Mouse (Mus musculus): ENCODE measurements at regions not wholly inside any gene's neighbourhood (a gene's known extent, or its start where the extent isn't known, plus 50 kb on each side); places are given as distances from the start of the nearest gene placed in this dataset.

DNA sequence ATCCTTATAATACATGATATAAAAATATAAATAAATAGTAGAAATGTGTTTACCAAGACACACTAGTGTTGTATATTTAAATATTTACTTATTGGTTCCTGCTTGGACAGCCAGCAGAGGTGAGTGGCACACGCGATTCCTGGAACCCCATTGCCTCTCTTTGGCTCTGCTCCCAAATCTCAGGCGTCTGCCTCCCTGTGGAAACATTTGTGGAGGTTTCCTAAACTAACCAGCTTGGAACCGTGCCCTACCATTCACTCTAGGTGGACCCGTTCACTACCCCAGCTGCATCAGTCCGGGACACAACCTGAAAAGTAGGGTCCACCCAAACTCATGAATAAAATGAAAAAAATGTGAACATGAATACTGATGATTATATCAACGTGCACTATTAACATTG is 404.0 kb upstream of the Defb41 start:
- DNase-seq (ENCODE audit: low spot score in 2 of 2) = no peak

DNA sequence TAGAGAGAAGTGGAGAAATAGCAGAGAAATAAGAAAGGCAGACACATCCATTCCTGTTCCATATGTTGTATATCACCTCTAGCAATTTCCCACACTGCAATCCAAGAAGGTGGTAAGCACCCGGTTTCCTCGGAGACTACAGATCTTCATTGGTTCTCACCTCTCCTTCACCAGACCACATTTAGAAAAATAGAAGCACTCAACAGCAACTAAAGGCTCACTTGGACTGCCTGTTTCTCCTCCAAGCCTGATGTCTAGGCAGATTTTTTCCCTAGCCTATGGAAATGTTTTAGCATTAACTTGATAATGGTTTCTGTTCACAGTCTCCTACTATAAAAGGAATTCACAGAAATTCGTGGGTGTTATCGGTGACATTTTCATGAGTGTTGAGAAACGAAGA is 403.3 kb upstream of the Defb41 start:
- DNase-seq (ENCODE audit: low spot score in 2 of 2) = peak in 1 of 2 experiments; percentile 26

DNA sequence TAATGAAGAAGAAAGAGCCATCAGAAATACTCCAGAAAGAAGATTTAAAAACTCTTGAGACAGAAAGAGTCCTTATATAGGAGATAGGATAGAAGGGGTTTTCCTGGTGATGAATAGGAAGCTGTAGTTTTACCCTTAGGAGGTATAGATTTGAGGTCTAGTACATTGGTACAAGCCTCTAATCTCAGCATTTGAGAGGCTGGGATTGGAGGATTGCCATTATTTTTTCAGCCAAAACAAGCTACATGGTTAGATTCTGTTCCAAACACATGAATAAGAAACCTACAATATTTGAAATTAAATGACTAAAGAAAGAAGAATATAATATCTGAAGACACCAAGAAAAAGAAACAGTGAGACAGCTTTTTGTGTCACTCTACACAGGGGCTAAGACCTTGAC is 375.9 kb upstream of the Defb41 start:
- no peak for DNase-seq (ENCODE audit: low spot score in 2 of 2)

DNA sequence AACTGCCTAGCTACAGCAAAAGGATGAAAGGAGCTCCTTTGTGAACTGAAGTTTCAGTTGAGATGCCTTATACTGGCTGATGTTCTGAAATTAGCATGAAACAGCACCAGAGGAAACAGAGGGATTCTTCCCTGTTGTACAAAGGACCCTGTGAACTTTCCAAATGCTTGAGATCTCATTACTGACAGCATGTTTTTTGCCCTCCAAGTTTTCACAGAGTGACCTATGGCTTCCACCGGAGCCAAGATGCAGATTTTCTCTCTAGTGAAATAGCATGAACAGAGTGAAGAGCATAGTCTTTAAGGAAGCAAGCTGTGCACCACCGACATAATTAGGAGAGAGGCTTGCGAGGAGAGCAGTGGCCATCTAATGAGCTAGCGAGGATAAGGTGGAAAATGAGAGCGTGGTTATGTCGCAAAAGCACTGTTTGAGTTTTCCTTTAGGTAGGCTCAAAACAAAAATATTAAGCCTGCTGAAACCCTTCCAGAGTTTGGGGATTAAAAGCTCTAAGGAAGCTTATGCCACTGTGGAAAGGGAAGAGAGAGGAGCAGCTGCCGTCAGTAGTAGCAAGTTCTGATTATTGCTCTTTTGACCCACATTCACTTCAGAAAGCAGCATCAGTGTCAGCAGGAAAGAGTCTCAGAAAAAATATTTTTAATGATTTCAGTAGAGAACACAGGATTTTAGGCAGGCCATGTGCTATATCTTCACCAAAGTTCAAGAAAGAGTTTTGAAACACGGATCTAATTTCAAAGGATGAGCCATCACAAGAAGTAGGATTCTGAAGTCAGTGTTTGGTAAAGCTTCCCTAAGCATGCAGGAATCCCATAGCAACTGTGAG is 374.7 kb upstream of the Defb41 start:
- no peak for DNase-seq (ENCODE audit: low spot score in 2 of 2)

DNA sequence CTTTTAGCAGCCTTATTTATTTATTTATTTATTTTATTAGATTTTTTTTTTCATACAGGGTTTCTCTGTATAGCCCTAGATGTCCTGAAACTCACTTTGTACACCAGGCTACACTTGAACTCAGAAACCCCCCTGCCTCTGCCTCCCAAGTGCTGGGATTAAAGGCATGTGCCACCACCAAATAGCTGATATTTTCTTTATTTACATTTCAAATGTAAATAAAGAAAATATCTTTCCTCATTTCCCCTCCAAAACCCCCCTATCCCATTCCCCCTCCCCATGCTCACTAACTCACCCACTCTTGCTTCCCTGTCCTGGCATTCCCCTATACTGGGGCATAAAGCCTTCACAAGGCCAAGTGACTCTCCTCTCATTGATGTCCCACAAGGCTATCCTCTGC is 372.4 kb upstream of the Defb41 start:
- DNase-seq (ENCODE audit: low spot score in 2 of 2) = no peak

DNA sequence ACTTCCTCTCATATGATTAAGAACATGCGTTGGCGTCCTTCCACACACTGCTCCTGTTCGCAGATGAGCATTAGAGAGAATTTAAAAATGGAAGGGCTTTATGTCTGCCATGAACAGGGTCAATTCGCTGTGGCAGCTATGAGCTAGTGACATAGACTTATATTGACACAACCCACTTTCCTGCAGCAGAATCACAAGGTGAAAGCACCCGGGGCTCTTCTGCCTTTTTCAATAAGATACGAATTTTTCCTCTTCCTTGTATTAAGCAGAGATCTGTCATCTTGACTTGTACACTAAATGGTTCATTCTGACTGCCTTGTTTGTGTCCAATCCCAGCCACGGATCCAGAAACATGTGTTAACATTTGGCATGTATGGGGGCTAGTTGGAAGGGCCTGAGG is 345.3 kb upstream of the Defb41 start:
- no peak for DNase-seq (ENCODE audit: low spot score in 2 of 2)

DNA sequence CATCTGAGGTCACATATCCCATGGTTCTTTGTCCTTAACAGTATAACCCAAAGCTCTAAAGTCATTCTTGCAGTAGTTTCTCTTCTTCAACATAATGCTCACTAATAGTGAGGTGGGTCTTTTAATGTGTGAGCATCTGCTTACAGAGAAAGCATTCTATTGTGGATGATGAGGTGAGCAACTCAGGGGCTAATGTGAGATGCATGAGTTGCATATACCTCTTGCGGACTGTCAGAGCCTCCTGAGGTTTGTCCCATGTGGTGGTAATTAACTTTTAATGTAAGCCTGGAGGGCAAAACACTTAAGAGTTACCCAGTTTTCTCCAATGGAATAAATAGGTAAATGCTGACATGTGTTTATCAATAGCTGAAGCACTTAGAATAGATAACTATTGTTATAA is 334.9 kb upstream of the Defb41 start:
- no peak for DNase-seq (ENCODE audit: low spot score in 2 of 2)

DNA sequence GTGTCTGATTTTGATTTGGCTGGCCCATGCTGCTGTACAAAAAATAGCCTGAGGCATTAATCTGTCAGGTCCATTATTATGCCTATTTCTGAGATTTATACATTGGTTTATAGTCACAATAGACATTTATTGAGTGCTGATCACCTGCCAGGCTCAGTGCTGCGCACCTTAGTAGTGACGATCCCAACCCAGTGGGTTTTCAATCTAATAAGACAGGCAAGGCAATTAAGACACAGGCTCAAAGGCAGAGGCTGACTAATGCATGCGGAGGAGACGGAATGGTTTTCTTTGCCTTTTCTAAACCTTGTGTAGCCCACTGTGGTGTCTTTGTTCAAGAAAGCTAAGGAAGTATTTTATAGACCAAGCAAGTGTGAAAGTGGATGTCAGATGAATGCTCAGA is 334.0 kb upstream of the Defb41 start:
- no peak for DNase-seq (ENCODE audit: low spot score in 2 of 2)

DNA sequence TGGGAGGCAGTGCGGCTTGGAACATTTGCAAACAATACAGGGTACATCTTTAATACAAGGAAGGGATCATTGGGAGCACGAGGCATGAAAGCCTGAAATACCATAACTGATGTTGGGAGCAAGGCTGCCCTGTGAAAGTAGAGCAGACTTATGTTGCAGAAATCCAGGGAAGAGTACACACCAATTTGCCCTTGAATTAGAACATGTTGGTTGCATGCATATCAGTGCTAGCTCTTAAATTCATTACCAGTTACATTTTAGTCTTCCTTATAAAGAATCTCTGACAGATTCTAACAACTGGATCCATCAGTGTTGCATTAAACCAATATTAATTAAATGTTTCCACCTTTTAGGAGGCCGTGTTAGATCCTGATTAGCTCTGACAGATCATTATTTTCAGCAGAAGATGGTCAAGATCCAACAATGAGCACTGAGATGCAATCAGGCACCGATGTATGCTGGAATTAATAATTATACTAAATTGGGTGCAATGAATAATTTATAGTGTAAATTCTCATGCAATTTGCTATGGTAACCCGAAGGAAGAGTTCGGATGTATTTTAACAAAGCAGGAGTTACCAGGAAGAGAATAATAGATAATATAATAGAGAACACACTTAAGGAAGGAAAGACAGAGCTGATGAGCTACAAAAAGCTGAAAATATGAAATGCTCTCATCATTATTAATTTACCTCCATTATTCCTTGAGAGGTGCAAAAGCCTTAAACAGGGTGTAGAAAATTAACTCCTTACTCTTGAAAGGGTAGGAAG is 318.6 kb upstream of the Defb41 start:
- DNase-seq (ENCODE audit: low spot score in 2 of 2) = no peak

DNA sequence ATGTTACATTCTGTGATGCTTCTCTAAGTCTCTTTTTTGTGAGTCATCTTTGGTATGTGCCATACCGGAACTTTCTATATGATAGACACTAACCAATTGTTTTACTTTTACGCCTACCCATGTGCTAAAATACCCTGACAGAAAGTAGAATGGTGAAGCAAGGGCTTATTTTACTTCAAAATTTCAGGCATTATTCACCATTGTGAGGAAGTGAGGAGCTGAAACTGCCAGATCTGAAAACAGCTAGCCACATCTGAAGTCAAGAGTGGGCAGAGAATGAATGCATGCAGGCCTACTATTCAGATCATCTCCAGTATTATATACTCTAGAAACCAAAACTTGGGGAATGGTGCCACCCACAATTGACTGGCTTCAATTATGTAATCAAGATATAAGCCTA is 313.7 kb upstream of the Defb41 start:
- peak; percentile 7 to 11 for DNase-seq (ENCODE audit: low spot score in 2 of 2)

DNA sequence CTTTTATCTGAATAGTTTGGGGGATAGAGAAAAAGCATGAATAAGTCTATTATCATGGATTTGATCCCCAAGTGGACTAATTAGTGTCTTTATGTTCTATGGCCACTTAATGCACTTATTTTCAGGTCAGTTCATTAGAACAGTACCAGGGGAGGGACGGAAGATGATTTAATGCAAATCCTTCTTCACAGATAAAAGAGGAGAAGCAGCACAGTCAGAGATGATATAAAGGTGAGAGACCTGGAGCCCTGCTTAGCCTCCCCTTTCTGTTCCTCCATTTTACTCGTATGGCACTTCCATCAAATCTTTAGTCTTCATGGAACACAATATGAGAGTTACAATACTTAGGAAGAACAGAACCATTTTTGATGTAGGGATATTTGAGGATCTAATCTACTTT is 302.1 kb upstream of the Defb41 start:
- DNase-seq (ENCODE audit: low spot score in 2 of 2) = no peak

DNA sequence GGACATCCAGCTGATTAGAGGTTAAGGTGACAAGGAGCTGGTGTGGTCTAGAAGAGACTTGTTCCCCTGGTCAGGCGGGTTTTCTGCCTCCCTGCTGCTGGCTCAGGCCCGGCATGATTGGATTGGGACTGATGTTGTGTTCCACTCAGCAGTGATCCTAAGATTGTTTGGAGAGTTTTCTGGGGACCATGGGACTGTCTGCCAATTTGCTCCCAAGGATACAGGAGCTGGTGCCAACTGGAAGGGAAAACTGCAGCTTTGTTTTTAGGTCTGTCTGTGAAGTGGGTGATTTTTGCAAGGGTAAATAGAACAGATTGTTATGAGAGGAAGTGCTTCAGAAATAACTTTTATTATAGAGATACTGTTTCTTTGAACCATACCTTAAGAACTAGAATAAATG is 286.3 kb upstream of the Defb41 start:
- peak; percentile 3 for DNase-seq (ENCODE audit: low spot score in 2 of 2)

DNA sequence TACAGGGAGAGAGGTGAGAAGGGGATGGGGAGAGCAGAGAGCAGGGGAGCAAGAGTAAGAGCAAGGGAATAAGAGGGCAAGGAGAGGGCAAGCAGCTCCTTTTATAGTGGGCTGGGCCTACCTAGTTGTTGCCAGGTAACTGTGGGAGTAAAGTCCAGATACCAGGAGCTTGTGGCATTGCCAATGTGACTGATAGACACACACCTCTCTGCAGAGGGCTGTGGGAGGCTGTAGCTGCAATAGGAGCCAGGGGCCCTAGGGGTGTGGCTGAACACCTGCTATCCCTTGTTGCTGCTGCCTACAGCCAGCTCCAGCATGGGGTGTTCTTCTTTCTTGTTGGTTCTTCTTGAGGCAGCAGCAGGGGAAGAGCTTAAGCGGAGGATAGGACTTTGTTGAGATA is 266.8 kb upstream of the Defb41 start:
- DNase-seq (ENCODE audit: low spot score in 2 of 2) = no peak

DNA sequence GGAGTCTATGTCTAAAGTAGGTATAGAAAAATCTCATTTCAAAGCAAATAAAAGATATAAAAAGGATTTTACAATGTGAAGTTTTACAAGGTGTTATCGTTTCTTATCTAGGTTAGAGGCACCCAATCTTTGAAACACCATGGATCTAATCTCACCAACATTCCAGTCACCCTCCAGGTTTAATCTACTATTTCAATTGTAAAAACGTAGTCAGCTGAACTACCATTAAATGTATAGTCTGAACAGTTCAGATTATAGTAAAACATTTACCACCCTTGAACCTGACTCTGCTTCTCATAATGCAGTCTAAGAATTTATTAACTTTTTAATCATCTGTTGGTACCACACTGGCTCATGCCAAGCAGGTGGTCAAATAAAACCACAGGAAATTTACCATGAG is 259.5 kb upstream of the Defb41 start:
- DNase-seq (ENCODE audit: low spot score in 2 of 2) = no peak

DNA sequence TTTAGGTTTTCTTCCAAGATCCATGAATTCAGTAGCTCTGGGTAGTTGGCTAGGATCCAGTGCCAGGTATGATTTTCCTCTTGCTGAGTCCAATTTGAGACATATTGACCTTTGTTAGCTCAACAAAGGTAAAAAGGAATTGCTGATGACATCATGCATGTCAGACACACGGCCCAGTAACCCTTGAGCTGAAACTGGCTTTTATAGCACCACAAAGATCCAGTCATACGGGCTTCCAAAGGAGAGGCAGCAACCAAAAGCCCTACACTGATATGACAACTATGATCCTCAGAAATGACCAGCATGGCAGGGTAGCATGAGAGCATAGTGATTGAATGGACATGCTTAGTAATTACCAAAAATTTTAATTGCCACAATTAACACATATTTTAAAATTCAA is 258.0 kb upstream of the Defb41 start:
- DNase-seq (ENCODE audit: low spot score in 2 of 2) = no peak

DNA sequence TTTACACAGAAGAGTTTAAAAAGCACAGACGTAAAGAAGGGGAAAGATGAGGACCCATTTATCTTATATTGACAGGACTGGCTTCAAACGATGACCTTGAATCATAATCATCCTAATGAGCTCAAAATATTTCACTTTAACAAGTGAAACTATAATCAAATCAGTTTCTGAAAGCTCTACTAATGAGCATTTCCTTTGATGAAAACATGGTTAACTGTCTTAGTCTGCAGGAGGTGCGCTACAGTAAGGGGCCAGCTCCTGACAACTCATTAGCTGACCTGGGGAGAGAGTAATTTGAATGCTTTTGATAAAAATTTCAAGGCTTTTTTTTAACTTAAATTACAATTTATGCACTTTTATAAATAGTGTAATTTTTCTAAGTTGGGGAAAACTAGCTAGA is 247.8 kb upstream of the Defb41 start:
- no peak for DNase-seq (ENCODE audit: low spot score in 2 of 2)

DNA sequence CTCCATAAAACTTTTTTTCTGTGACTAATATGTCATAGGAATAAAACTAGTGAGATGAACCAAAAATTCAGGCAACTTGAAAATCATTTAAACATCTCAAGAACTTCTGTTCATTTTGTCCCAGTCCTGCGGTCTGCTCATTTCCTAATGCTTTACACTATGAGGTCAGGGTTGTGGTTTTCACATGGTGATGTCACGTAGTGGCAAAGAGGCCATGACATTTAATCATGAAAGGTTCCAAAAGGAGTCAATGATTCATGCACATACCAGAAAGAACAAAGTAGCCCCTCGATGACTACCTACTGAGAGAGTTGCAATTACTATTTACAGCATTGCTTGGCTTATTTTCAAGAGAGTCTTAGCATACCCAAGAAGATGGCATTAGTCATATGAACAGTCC is 233.6 kb upstream of the Defb41 start:
- DNase-seq (ENCODE audit: low spot score in 2 of 2) = no peak

DNA sequence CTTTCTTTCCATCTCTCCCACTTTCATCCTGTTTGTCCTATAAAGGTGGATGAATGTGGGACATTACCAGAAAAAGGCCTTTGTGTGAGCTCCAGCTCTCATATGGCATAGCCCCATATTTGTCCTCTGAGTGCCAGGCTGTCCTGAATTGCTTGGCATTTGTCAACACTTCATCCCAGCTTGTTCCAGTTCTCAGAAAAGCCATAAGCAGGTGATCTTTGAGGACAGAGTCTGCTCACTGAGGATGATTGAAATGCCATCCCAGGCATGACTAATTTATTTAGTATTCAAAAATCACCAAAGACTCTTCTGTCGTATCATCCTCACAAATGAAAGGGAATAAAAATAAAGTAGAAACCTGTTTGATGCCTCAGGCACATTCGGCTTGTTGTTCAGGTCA is 203.6 kb upstream of the Defb41 start:
- no peak for DNase-seq (ENCODE audit: low spot score in 2 of 2)

DNA sequence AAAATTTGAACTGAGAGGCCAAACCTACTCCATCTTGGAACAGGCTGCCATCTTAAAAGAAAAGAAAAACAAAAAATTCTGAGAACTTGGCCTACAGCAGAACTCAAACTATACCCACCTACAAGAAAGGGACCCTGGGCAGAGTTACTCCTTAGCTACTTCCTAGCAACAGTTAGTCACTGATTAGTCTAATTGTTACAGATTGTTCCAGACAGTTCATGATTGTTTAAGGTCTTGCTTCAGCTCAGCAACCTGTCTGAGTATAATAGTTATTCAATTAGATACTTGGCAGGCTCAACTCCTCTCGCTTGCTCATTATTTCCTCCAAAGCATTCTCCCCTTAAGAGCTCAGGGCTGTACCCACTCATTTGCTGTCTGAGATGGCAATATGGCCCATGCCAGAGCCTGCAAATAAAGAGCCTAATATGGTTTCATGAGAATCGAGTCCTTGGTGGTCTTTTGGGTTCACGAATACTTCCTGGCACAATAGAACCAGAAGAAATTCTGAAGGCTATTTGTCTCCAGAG is 200.4 kb upstream of the Defb41 start:
- DNase-seq (ENCODE audit: low spot score in 2 of 2) = no peak

DNA sequence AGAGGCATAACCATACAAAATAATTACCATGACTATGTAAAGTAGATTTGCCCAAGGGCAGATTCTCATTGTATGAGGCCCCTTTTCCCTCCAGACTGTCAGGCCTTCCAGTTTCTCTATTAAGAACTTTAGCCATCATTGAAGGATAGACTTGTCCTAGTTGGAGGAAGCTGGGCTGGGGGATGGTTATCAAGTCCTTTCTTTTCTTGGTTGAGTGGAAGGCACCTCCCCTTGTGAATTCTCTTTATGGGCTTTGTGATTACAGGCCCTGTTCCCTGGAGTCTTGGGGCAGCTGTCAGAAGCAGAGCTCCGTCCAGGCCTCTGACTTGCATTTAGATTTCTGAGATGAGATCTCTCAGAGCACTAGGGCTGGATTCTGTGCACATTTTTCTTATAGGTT is 198.3 kb upstream of the Defb41 start:
- DNase-seq (ENCODE audit: low spot score in 2 of 2) = no peak

DNA sequence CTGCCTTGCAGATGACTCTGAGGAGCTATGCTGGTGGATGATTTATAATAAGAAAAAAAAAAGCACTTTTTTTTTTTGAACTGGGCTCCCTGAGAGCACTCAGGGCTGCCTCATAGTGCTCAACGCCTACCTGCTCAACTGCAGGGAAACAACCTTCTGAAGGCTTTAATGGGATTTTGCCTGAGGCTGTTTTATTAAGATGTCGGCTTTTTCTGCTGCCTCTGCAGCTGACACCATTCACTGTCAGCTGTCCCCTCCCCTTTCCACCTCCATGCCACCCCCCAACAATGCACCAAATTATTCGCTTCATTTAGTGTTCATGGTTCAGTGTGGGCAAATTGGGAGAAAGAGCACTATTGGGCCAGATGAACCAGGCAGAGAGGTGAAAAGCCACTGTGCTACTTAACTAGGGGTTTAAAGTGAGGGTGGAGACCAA is 151.4 kb upstream of the Defb41 start:
- no peak for DNase-seq (ENCODE audit: low spot score in 2 of 2)

DNA sequence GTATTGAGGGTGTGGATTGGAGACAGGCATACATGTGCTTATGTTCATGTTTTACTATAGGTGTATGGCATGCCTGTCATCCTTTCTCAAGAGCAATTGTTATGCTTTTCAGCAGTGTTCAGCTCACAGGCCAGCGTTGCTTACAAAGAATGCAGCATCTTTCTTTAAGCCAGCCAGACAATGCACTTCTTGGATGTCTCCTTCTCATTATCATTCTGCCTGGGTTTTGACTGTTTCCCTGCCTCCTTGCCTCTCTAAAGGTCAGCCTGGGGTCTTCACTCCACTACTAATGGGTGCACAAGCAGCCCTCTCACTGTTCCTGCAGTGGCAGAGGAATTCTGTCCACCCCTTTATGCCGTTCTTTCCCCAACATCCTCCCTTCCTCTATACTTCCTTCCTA is 150.9 kb upstream of the Defb41 start:
- no peak for DNase-seq (ENCODE audit: low spot score in 2 of 2)

DNA sequence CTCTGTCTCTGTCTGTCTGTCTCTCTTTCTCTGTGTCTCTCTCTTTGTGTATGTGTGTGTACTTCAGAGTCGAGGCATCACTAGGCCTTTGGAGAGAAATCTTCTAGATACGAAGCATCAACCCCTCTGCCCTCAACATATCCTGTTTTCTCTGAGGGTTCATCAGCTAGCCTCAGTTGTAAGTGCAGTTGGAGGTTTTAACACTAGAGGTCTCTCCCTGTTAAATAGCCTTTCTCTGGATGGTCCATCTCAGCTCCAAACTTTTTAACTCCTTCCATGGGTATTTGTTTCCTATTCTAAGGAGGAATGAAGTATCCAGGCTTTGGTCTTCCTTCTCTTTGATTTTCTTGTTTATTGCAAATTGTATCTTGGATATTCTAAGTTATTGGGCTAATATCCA is 147.8 kb upstream of the Defb41 start:
- no peak for DNase-seq (ENCODE audit: low spot score in 2 of 2)

Measured in right cerebral cortex, postnatal 36 days (tissue).